Mouse (Mus musculus) brain, embryonic 18.5 days (tissue): Measurements from ENCODE around the gene Trim2.

ENCODE experiments used
- DNase-seq: peaks from one replicate; pipeline ENCODE4 v3.0.0-alpha.2; 2012; ENCODE audit warnings: low read depth, low spot score

The Trim2 gene

GRCm38 (mm10) chr3:84286311-84286710 is 20.4 kb downstream of the Trim2 start:
- DNase-seq: no peak

GRCm38 (mm10) chr3:84284796-84285195 is 21.9 kb downstream of the Trim2 start:
- DNase-seq: no peak

GRCm38 (mm10) chr3:84283524-84283923 is 23.2 kb downstream of the Trim2 start:
- DNase-seq: no peak

GRCm38 (mm10) chr3:84281936-84282371 is 24.7 kb downstream of the Trim2 start:
- no peak for DNase-seq

- DNase-seq: no peak
Measured at GRCm38 (mm10) chr3:84278809-84279208, 27.9 kb downstream of the Trim2 start.

DNA sequence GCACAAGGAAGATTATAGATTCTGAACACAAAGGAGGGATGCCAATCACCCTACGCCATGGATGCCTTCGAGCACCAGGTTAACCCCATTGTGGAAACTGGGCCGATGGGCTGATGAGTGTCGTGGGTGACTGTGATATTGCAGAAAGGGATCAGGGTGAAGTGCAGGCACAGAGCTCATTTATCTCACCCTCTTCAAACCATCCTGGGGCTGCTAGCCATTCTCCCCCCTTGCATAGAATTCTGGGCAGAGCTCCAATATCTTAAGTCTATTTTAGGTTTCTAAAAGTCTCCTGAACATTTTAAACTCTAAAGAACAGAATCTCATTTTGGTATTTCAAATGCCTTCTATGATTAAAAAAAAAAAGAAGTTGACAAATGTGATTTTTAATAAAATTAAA is 31.6 kb downstream of the Trim2 start:
- DNase-seq: no peak

DNA sequence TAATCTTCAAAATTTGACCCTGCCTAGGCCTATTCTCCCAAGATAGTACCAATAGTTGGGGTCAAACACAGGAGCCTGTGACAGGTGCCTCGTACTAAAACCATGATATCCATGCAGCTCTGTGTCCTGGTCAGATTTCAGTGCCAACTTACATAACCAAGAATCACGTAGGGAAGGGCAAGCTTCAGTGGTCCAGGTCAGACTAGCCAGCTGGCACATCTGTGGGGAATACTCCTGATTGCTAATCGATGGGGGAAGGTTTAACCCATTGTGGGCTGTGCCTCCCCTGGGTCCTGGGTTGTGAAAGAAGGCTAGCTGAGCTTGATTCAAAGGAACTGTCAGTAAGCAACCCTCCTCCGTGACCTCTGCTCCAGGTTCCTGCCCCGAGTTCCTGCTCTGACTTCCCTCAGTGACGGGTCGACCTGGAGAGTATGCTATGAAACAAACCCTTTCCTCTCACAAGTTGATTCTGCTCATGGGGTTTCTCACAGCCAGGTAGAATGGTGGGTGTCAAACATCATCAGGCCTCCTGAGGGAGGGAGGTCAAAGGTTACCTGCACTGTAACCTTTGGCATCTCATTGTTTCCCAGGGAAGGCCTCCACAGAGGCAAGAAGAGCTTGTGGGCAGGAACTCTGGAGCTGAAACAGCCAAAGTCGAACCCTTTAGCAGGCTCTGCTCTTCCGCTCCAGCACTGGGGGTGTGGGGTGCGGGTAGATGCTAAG is 34.2 kb downstream of the Trim2 start:
- DNase-seq: no peak

- DNase-seq: no peak
Measured at GRCm38 (mm10) chr3:84271794-84272193, 34.9 kb downstream of the Trim2 start.

GRCm38 (mm10) chr3:84271058-84271457 is 35.6 kb downstream of the Trim2 start:
- DNase-seq: no peak

- DNase-seq: no peak
Measured at GRCm38 (mm10) chr3:84270624-84270995, 36.1 kb downstream of the Trim2 start.

GRCm38 (mm10) chr3:84269987-84270623 is 36.6 kb downstream of the Trim2 start:
- no peak for DNase-seq

GRCm38 (mm10) chr3:84268434-84268833 is 38.2 kb downstream of the Trim2 start:
- DNase-seq: no peak

- no peak for DNase-seq
Measured at GRCm38 (mm10) chr3:84266391-84266931, 40.2 kb downstream of the Trim2 start.

GRCm38 (mm10) chr3:84265084-84265483 is 41.6 kb downstream of the Trim2 start:
- DNase-seq: no peak

DNA sequence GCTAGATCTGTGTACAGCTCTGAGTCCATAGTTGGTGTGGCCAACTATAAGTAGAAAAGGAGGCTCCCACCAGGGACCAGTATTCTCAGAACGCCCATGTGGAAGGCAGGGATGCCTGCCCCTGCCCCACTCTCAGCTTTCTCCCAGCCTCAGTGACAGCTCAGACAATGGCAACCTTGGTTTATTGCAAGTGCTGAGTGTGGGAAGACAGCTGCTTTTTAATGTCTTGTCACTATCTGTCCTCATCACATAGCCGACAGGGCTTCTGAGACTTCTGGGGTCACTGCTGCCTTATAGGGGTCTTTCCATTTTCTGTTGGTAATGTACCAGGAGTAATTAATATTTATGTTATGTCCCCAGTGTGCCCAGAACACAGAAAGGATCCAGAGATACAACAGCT is 42.3 kb downstream of the Trim2 start:
- DNase-seq: no peak

GRCm38 (mm10) chr3:84262804-84263203 is 43.9 kb downstream of the Trim2 start:
- no peak for DNase-seq

DNA sequence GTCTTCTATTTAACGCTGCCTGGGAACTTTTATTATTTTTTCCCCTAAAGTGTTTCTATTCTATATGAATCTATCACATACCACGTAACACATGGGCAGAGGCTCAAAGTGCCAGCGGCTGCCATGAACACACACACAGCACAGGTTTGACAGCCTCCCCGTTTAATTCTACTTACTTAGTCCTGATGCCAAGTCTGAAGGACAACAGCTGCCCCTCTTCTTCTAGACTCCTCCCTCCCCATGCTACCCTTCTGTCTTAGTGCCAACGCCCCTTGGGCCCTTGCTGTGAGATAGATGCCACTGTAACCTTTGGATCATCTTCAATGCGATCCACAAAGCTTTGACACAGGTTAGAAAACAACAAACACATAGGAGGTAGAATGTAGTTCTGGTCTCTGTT is 44.8 kb downstream of the Trim2 start:
- DNase-seq: no peak

DNA sequence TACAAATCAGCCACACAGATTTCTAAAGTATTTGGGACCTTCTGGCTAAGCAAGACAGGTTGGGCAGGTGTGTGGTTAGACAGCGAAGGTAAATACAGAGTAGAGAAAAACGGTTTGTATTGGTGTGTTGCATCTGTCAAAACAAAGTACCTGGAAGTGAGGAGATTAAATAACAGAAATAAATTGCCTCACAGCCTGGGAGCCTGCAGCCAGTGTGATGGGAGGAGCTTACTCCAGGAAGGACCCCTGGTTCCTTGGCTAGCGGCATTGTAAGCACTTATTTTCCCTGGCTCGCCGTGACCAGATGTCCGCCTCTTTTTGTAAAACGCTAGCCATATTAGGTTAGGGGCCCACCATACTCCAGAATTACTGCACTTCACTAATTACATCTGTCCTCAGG is 45.8 kb downstream of the Trim2 start:
- DNase-seq: no peak

DNA sequence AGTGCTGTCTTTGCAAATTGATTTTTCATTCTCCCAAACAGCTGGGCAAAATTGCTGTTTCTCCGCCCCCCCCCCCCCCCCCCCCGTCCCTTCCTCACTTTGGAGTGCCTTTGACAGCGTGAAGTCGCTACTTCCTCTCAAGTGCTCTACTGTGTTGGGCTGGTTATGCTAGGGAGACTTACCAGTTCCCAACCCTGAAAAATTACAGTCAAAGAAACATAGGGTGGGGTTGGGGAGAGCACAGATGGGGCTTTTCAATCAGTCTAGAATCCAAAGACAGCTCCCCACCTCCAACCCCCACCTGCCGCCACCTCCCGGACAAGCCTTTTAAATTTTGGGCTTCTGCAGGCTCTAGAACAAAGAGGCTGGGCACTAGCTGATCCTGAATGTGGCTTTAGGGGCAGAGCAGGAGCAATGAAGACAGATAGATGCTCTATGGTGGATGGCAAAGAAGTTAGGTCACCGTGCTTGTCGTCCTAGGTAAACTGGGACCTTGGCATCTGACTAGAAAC is 46.6 kb downstream of the Trim2 start:
- DNase-seq: no peak

- DNase-seq: no peak
Measured at GRCm38 (mm10) chr3:84259281-84260023, 47.2 kb downstream of the Trim2 start.

GRCm38 (mm10) chr3:84258518-84259031 is 48.1 kb downstream of the Trim2 start:
- DNase-seq: no peak

DNA sequence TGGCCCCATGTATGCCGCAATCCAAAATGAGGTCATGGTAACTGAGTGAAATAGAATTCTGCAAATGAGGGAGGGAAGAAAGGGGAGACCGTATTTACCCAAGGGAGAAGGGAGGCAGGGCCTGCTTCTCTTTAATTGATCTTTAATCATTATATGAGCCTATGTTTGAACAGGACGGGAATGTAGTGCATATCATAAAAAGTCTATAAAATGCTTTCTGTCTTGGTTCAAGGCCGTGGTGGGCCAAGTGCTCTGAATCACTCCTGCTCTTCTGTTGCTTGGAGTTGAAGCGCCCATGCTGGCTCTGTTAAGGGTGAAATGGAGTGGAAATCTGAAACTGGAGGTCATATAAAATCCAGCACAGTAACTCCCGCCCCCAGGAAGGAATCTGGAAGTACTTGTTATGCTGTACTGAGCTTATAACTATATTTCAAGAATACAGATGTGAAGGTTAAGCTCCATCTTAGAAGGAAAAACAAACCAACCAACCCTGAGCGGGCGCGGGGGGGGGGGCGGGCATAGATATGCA is 48.6 kb downstream of the Trim2 start:
- no peak for DNase-seq
